Mouse (Mus musculus) forebrain, embryonic 15.5 days (tissue): ENCODE measurements at regions not wholly inside any gene's neighbourhood (a gene's known extent, or its start where the extent isn't known, plus 50 kb on each side); places are given as distances from the start of the nearest gene placed in this dataset.

ENCODE experiments used
- ATAC-seq: fragments of 200-750 bp; cut with Nextera tagmentation; replicated peaks from 2 replicates; pipeline ENCODE4 v1.8.0; 2017; ENCODE audit warnings: mild to moderate bottlenecking, moderate TSS enrichment, moderate library complexity
- H3K27ac ChIP-seq: fragments of 300-500 bp; sonication (generic); replicated peaks from 2 replicates; pipeline ENCODE4 v1.5.1; 2015; ENCODE audit warnings: mild to moderate bottlenecking, inconsistent platforms
- H3K27me3 ChIP-seq: fragments of 300-500 bp; sonication (generic); 2 replicates; pipeline ENCODE4 v1.6.1; 2015; ENCODE audit warnings: inconsistent platforms
- H3K36me3 ChIP-seq: fragments of 300-500 bp; sonication (generic); 2 replicates; pipeline ENCODE4 v1.6.1; 2015; ENCODE audit warnings: mild to moderate bottlenecking, inconsistent platforms
- H3K4me1 ChIP-seq: fragments of 300-500 bp; sonication (generic); 2 replicates; pipeline ENCODE4 v1.6.1; 2015; ENCODE audit warnings: inconsistent platforms
- H3K4me2 ChIP-seq: fragments of 300-500 bp; sonication (generic); replicated peaks from 2 replicates; pipeline ENCODE4 v1.6.1; 2015; ENCODE audit warnings: mild to moderate bottlenecking, inconsistent platforms
- H3K4me3 ChIP-seq: fragments of 300-500 bp; sonication (generic); 2 replicates; pipeline ENCODE4 v1.5.1; 2015; ENCODE audit warnings: mild to moderate bottlenecking, inconsistent platforms
- H3K9ac ChIP-seq: fragments of 300-500 bp; sonication (generic); replicated peaks from 2 replicates; pipeline ENCODE4 v1.6.1; 2015; ENCODE audit warnings: mild to moderate bottlenecking, inconsistent platforms
- H3K9me3 ChIP-seq: fragments of 300-500 bp; sonication (generic); 2 replicates; pipeline ENCODE4 v1.6.1; 2016; ENCODE audit warnings: inconsistent platforms
- WGBS: fragments of 180-500 bp; shearing (Covaris S2); methylation state at CpG from one replicate; pipeline ENCODE4 v1.1.7; 2015; ENCODE audit warnings: mixed read lengths; 5-methylcytosine and 5-hydroxymethylcytosine counted together

- Histone ChIP-seq H3K27ac (no peak overlapping the region), H3K4me3 (no peak overlapping the region), H3K27me3 (no peaks in the 10 kb centered on the region), H3K9ac (no peak overlapping the region), H3K4me1 (no peaks in the 10 kb centered on the region), H3K36me3 (no peaks in the 10 kb centered on the region), H3K4me2 (no peak overlapping the region), H3K9me3 (no peaks in the 10 kb centered on the region)
- WGBS: 70% methylated on average over 2 of the region's 2 CpGs
- no peak for ATAC-seq
Observed at GRCm38 (mm10) chr11:110588280-110588679, 189.4 kb downstream of the Map2k6 start.

- no peaks in the 10 kb centered on the region for H3K4me1 ChIP-seq
- WGBS: 65% methylated on average over 7 of the region's 7 CpGs
- H3K9me3 ChIP-seq: no peaks in the 10 kb centered on the region
- H3K27ac ChIP-seq: no peak overlapping the region
- ATAC-seq: no peak
- H3K4me2 ChIP-seq: no peak overlapping the region
- H3K4me3 ChIP-seq: no peak overlapping the region
- H3K27me3 ChIP-seq: no peaks in the 10 kb centered on the region
- H3K36me3 ChIP-seq: no peaks in the 10 kb centered on the region
- H3K9ac ChIP-seq: no peak overlapping the region
Observed at GRCm38 (mm10) chr11:110595266-110595862, 196.4 kb downstream of the Map2k6 start.

GRCm38 (mm10) chr11:110605041-110605882, 206.3 kb downstream of the Map2k6 start:
- H3K9me3 ChIP-seq: no peaks in the 10 kb centered on the region
- H3K9ac ChIP-seq: no peak overlapping the region
- no peak overlapping the region for H3K27ac ChIP-seq
- H3K36me3 ChIP-seq: no peaks in the 10 kb centered on the region
- H3K4me1 ChIP-seq: no peaks in the 10 kb centered on the region
- H3K4me3 ChIP-seq: no peak overlapping the region
- no peak for ATAC-seq
- no peaks in the 10 kb centered on the region for H3K27me3 ChIP-seq
- WGBS: 82% methylated on average over 10 of the region's 10 CpGs
- no peak overlapping the region for H3K4me2 ChIP-seq

GRCm38 (mm10) chr11:110609276-110609675, 210.4 kb downstream of the Map2k6 start:
- Histone ChIP-seq H3K27ac (no peak overlapping the region), H3K36me3 (no peaks in the 10 kb centered on the region), H3K4me2 (no peak overlapping the region), H3K9me3 (no peaks in the 10 kb centered on the region), H3K27me3 (no peaks in the 10 kb centered on the region), H3K9ac (no peak overlapping the region), H3K4me3 (no peak overlapping the region), H3K4me1 (no peaks in the 10 kb centered on the region)
- 92% methylated on average over 2 of the region's 2 CpGs for WGBS
- ATAC-seq: no peak

GRCm38 (mm10) chr11:110610831-110611230, 211.9 kb downstream of the Map2k6 start:
- Histone ChIP-seq H3K27ac (no peak overlapping the region), H3K4me1 (no peaks in the 10 kb centered on the region), H3K4me2 (no peak overlapping the region), H3K27me3 (no peaks in the 10 kb centered on the region), H3K36me3 (no peaks in the 10 kb centered on the region), H3K9ac (no peak overlapping the region), H3K4me3 (no peak overlapping the region), H3K9me3 (no peaks in the 10 kb centered on the region)
- ATAC-seq: no peak
- 87% methylated on average over 7 of the region's 7 CpGs for WGBS

- 83% methylated on average over 6 of the region's 6 CpGs for WGBS
- Histone ChIP-seq H3K4me2 (no peak overlapping the region), H3K4me1 (no peaks in the 10 kb centered on the region), H3K27me3 (no peaks in the 10 kb centered on the region), H3K27ac (no peak overlapping the region), H3K9ac (no peak overlapping the region), H3K36me3 (no peaks in the 10 kb centered on the region), H3K9me3 (no peaks in the 10 kb centered on the region), H3K4me3 (no peak overlapping the region)
- ATAC-seq: no peak
Observed at GRCm38 (mm10) chr11:110632001-110632400, 233.1 kb downstream of the Map2k6 start.

- no peak for ATAC-seq
- no peak overlapping the region for H3K4me2 ChIP-seq
- no peaks in the 10 kb centered on the region for H3K9me3 ChIP-seq
- no peaks in the 10 kb centered on the region for H3K36me3 ChIP-seq
- H3K27ac ChIP-seq: no peak overlapping the region
- no peak overlapping the region for H3K9ac ChIP-seq
- H3K4me1 ChIP-seq: no peaks in the 10 kb centered on the region
- H3K27me3 ChIP-seq: no peaks in the 10 kb centered on the region
- WGBS: 75% methylated on average over 5 of the region's 5 CpGs
- H3K4me3 ChIP-seq: no peak overlapping the region
Observed at GRCm38 (mm10) chr11:110633351-110633750, 234.4 kb downstream of the Map2k6 start.

- ATAC-seq: no peak
- 89% methylated on average over 13 of the region's 13 CpGs for WGBS
Observed at GRCm38 (mm10) chr11:110642485-110642884, 243.6 kb downstream of the Map2k6 start.

GRCm38 (mm10) chr11:110649575-110650210, 250.8 kb downstream of the Map2k6 start:
- no peaks in the 10 kb centered on the region for H3K9me3 ChIP-seq
- 18% methylated on average over 7 of the region's 7 CpGs for WGBS
- H3K27ac ChIP-seq: no peak overlapping the region
- no peak overlapping the region for H3K4me2 ChIP-seq
- H3K36me3 ChIP-seq: no peaks in the 10 kb centered on the region
- no peaks in the 10 kb centered on the region for H3K4me1 ChIP-seq
- no peak overlapping the region for H3K9ac ChIP-seq
- no peak overlapping the region for H3K4me3 ChIP-seq
- H3K27me3 ChIP-seq: no peaks in the 10 kb centered on the region
- no peak for ATAC-seq

More at GRCm38 (mm10) chr11:110642485-110642884, 243.6 kb downstream of the Map2k6 start:
- Histone ChIP-seq H3K9ac (no peak overlapping the region), H3K4me2 (no peak overlapping the region), H3K27ac (no peak overlapping the region), H3K4me1 (no peaks in the 10 kb centered on the region), H3K27me3 (no peaks in the 10 kb centered on the region), H3K36me3 (no peaks in the 10 kb centered on the region), H3K4me3 (no peak overlapping the region), H3K9me3 (no peaks in the 10 kb centered on the region)

GRCm38 (mm10) chr11:110652068-110652467, 253.1 kb downstream of the Map2k6 start:
- no peaks in the 10 kb centered on the region for H3K27me3 ChIP-seq
- no peaks in the 10 kb centered on the region for H3K36me3 ChIP-seq
- H3K4me1 ChIP-seq: peaks cover 13% of the 10 kb centered on the region
- H3K4me2 ChIP-seq: no peak overlapping the region
- no peak overlapping the region for H3K27ac ChIP-seq
- no peak for ATAC-seq
- no peak overlapping the region for H3K9ac ChIP-seq
- H3K9me3 ChIP-seq: no peaks in the 10 kb centered on the region
- no peak overlapping the region for H3K4me3 ChIP-seq
- WGBS: 25% methylated on average over 3 of the region's 3 CpGs

- Histone ChIP-seq H3K4me2 (no peak overlapping the region), H3K4me3 (no peak overlapping the region), H3K4me1 (peaks cover 13% of the 10 kb centered on the region), H3K9me3 (no peaks in the 10 kb centered on the region), H3K36me3 (no peaks in the 10 kb centered on the region), H3K27ac (no peak overlapping the region), H3K27me3 (no peaks in the 10 kb centered on the region), H3K9ac (no peak overlapping the region)
- 49% methylated on average over 11 of the region's 11 CpGs for WGBS
- peak; percentile 81; the same call in 1 of the 2 replicates for ATAC-seq
Observed at GRCm38 (mm10) chr11:110656524-110657156, 257.7 kb downstream of the Map2k6 start.

GRCm38 (mm10) chr11:110657854-110658253, 258.9 kb downstream of the Map2k6 start:
- Histone ChIP-seq H3K9me3 (no peaks in the 10 kb centered on the region), H3K4me3 (no peak overlapping the region), H3K27me3 (no peaks in the 10 kb centered on the region), H3K36me3 (no peaks in the 10 kb centered on the region), H3K27ac (no peak overlapping the region), H3K9ac (no peak overlapping the region), H3K4me1 (peaks cover 13% of the 10 kb centered on the region), H3K4me2 (no peak overlapping the region)
- WGBS: 88% methylated on average over 8 of the region's 8 CpGs
- ATAC-seq: no peak
